Mouse (Mus musculus) natural killer cell, adult 2 months (primary cell): Measurements from ENCODE around the gene Synrg.

Source experiments
- DNase-seq, 2 experiments: peaks; one replicate each; pipeline ENCODE4 v3.0.0; 2022; ENCODE audit warnings: low spot score in 2 of 2

Gene Synrg

DNA sequence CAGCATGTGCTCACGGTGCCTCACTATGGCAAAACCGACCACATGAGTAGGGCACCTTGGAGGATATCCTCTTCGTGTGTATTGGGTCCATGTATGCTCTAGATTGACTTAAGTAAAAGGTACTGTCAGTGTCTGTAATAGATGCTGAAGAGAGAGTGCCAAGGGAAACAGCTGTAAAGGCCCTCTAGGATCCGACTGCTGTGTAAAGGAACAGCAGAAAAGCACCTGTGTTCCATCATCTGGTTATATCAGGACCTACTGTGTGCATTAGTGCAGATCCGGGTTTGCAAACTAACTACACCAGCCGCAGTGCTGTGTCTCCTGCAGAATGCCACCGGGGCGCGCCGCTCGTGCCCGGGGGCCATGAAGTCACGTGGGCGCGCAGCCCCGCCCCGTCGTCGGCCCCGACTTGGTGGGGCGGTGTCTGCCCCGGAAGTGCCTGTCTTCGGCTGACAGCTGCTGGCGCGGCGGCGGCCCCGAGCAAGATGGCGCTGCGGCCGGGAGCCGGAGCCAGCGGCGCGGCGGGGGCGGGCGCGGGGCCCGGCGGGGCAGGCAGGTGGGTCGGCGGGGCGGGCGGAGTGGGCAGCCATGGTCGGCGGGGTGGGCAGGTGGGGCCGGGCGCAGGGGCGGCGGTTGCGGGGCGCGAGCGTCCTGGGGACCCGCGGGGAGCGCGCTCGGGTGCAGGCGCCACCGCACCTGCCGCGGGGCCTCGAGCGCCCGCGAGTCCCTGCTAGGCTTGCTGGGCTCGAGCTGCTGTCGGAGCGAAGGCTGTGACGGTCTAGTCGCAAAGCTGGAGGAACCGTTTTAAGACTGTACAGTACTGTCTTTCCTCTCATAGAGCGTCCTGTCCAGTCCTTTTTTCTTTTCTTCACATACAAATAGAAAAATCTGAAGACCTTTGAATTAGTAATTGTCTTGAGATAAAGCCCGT, at the start of gene Synrg:
TSS of gene Synrg (plus strand) at position 438 of the 931 bp plus-strand sequence.
- peak; percentile 83 to 91 for DNase-seq

DNA sequence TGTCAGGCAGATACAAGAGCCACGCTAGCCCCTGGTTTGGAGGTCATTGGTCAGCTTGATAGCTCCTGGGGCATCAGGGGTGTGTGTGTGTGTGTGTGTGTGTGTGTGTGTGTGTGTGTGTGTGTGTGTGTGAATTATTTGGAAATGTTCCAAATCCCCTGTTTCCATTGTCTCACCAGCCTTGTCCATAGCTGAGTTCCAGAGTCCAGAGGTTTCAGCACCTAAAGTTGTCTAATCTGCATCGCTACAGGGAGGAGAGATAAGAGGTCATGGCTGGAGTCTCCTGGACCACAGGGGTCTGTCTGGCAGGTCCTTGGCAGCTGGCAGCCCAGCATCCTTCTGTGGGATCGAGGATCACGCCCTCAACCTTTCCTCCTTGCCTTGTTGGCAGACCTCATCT, 49.7 kb upstream of the Synrg start:
- no peak for DNase-seq

DNA sequence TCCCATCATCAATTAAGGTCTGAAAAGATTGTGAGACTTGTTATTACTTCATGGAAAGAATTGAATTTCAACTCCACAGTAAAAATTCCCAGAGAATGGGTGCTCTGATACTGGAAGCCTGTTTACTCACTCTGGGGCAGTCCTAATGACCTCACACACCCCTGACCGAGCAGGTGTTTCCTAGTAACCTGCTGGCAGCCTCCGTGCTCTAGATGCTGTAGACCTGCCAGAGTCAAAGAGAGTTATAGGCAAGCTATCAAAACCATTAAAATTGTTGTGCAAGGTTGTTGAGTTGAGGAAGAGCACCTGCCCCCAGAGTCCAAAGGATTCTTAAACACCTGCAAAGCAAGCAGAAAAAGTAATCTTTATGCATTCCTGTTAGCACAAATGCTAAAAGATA, 41.6 kb upstream of the Synrg start:
- DNase-seq, result no peak

DNA sequence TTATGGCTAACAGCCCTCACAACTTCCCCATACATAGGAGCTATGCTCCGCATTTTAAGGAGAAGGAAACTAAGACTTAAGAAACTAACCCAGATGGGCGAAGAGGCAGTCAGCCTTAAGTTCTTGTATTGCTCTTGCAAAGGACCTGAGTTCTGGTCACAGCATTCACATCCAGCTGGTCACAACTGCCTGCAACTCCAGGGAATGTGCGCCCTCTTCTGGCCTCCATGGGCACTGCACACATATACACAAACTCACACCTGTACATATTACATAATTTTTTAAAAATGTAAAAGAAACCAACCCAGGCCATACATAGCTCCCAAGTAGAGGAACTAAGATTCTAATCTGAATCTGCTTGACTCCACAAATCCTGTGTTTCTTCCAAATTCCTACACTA, 37.1 kb upstream of the Synrg start:
- DNase-seq, result peak in 1 of 2 experiments; percentile 12

DNA sequence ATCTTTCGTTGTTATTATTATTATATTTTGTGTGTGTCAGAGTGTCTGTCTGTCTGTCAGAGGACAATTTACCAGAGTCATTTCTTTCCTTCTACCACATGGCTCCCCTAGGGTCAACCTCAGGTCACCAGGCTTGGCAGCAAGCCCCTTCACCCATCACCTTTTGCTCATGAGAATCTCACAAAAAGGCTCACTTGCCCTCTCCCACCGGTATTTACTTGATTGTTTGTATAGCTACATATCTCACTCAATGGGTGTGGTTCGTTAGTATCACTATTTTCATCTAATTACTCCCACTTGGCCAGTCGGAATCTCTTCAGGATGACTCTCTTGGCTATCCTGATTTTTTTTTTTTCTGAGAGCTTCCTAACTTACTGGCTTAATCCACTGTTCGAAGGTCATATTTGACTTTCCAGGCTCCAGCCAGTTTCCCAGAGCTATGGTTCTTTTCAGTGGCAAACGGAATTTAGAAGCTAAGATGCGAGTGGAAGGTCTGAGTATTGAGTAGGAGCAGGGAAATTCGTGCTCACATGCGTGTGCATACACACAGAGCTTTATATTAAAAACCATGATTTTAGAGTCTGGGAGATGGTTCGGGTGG, 31.6 kb upstream of the Synrg start:
- DNase-seq, result no peak

DNA sequence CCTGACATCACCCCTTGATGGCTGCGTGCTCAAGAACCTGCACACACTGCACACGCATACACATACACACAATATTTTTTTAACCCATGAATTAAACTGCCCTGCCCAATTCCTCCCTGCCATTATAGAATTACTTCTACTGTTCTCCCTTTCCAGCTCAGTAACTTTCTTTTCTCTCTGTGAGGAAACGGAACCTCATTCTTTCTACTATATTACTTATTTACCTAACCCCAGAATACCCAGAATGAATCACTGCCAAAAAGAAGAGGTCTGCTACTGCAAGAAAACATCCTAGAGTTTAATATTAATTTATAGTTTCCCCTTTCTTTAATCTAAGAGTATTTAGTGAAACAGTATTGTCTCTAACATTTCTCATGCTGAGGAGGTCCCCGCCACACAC, 30.9 kb upstream of the Synrg start:
- no peak for DNase-seq

DNA sequence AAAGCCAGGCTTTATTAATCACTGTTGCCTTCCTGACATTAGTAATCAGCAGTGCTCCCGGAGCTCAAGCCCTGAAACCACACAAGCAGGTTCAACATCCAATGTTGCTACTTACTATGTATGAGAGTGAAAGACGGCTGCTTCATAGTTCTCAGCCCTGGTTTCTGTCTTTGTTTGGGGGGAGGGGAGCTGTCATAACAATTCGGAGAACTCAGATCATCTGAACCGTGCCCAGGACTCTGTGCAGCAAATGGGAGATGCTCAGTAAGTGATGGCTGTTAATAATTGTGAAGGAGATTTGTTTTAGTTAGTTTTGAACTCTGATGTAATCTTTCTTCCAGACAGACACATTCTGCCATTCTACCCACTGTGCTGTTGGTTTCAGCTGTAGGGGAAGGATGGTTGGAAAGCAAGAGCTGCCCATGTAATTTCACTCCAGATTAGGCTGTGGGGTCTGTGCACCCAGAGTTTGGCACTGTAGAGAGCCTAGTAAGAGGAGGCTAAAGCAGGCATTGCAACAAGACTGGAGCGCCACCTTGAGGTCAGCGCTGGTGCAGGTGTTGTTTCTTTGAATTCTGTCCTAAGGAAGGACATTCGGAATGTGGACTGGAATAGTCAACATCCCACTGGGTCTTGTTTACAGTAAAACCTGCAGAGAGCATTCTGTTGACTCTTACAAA, 28.1 kb upstream of the Synrg start:
- peak; percentile 42 to 58 for DNase-seq

DNA sequence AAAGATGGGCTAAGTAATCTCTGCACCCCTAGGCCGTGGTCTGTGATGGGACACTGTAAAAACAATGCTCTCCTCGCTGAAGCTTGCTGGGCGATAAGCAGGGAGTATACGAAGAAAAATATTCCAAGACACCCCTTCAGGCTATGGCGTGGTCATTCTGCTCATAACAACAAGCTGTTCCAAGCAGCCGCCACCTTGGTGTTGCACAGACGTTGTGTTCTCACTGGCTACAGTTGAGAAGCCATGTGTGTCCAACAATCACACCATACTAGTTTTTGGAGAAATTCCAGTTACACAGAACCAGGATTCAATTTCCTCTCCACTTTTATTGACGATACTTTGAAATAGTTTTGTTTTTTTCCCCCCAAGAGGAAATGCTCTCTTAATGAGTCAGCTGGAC, 25.7 kb upstream of the Synrg start:
- DNase-seq, result no peak

DNA sequence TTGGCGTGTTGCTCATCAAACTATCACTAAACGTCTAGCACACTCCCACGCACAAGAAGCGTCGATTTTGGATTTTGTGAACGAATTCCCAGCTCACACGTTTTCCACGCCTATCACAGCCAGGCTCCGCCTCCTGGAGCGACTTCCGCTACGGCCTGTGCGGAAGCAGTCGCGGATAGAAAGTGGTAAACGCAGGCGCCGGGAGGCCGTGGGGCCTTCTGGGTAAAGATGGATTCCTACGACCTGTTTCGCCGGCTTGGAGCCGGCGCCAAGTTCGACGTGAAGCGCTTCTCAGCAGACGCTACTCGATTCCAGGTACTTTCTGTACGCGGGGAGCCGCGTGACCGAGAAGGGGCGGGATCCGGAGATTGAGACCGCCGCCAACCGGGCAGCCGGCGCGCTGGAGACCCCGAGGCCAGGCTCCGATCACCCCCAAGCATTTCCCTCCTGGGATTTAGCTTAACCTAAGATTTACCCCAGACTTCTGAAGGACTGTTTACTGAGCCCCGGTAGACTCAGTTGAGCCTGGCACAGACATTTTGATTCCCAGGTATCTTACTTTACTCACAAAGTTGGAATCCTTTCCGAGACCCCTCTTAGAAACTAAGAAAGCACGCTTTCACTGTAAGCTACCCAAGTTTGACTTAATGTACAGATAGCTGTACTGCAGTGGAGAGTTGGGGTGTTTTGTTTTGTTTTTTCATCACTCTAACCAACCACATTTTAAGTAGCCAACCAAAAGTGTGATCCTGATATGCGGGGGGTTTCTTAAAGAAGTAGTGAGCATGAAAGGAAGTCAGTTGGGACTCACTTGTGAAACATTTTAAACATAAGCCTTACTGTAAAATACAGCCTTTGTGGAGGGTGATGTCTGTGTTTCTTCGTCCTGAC, 22.0 kb upstream of the Synrg start, which contains the start of gene Ddx52:
TSS of gene Ddx52 (plus strand) at position 113 of the 891 bp plus-strand sequence.
- peak; percentile 65 to 80 for DNase-seq

DNA sequence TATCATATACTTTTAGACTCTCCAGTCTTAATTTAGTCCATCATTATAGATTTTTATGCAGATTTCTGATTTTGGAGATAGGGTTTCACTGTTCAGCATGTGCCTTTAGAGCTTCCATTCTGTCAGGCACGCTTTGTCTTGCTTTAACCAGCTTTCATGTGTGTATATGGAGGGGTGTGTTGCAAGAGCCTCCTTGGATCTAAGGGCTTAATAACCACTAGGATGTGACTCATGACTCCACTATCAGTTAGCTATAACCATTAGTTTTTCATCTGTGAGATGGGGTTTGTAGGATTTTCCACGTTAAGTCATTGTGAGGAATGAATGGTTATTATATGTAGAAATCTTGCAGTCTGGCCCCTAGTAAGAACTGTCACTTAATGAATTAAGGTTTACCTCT, 7.4 kb upstream of the Synrg start:
- no peak for DNase-seq

DNA sequence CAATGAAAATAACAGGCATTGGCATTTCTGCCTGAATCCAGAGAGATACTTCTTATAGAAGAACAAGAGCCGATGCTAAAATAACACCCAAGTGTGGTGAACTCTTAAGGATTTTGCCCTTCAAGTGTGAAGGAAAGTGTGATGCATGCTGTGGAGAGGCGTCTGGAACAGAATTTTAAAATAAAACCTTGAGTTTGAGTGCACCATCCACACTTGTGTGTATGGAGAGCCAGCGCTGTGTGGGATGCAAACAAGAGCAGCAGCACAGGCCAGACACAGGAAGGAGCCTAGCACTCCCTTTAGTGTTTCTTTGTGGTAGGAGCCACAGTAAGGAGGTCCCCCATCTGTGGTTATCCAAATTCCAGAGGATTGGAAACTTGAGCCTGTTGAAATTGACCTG, 2.2 kb upstream of the Synrg start:
- no peak for DNase-seq

DNA sequence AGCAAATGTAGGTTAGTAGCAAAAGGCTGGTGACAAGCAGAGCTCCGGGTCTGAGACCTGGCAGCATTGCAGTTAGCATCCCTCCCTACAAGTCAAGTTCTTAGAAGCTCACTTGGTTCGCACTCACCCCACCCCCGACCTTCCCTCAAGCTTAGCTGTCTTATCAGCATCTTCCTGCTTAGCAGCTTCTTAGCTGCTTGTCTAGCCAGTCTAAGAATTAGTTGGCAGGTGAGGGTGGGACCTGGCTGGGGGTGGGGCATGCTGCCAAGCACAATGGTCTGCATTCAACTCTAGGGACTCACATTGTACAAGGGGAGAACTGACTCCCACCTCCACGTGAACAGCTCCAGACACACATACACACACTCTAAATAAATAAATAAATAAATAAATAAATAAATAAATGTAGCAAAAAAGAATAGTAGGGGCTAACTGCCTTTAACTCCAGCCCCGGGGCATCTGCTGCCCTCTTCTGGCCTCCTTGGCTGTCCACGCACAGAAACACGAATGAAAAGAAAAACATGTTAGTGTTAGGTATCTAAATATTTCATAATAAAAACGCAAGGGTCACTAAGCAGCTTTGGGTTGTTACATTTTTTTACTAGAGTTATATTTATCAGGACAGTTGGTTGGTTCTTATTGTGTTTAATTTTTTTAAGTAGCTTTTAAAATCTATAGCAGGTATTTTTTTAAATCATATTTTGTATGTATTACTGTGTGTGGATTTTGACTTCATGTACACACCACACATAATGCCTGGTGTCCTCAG, 3.4 kb downstream of the Synrg start:
- no peak for DNase-seq

DNA sequence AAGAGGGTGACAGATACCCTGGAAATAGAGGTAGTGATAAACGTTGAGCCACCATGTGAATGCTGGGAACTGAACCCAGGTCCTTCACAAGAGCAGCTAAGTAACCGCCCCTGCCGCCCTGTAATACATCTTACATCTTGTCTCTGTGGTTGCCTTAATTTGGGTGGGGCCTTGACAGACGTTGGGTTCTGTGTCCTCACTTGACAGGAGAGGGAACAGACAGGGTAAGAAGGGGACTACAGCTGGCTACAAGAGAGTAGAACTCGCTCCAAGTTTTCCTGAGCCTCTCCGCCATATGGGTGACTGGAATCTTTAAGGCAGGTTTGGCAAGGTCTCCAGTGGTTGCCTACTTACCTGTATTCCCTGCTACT, 4.0 kb downstream of the Synrg start:
- no peak for DNase-seq

DNA sequence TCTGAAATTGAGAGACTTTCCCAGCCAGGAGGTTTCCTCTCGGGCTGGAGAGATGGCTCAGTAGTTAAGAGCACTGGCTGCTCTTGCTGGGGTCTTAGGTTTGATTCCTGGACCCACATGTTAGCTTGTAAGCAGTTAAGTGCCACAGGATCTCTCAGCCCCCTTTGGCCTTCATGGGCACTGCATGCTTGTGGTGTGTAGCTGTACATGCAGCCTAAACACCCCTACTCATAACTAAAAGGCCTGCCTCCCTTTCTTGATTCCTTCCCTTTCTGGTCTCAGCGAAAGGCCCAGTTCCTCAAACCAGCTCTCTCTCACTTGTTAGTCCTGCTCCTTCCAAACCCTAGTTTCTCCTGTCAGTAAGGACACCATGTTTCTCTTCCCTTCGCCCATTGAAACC, 4.8 kb downstream of the Synrg start:
- DNase-seq, result no peak

DNA sequence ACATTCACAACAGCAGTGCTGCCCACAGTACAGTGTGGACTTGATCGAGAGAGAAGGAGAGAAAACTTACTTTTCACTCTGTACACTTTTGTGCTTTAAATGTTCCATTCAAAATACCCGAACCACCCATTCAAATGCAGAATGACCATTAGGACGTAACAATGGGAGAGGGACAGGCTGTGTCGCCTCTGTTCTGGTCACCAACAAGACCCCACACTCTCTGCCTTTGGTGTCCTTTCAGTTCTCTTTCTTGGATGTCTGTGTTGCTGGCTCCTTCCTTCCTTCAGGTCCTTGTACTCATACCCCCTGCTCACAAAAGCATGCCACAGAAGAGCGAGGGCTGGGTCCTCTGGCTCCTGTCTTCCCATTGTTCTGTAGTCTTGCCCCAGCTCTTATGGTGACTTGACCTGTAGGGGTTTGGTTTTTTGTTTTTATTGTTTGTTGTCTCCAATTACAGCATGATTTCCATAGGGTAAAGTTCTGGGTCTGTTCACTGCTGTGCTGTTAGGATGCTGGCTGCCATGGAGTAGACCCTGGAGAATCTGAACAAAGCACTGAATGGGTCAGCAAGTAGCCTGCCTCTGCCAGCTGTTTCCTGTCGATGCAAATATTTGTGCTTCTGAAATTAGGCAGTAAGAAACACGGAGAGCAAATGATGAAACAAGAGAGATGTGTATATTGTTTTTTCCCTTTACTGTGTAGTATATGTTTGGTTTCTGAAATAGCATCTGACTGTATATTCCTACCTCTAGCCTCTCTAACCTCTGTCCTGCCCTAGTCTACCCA, 10.5 kb downstream of the Synrg start:
- DNase-seq, result no peak

DNA sequence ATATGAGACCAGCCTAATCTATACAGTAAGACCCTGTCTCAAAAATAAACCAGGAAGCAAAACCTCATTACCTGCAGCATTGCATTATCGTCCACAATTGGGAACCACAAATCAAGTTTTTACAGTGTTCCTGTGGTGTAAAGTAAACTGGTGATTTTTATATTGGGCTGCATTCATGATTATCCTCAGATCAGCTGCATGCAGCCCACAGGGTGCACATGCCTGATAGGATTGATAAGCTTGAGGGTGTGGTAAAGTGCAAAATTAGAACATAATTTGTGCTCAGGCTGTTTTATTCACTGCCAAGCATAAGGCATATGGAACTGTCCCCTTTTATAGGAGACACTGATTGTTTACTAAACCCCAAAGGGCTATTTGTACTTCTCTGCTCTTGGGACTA, 11.3 kb downstream of the Synrg start:
- DNase-seq, result no peak

DNA sequence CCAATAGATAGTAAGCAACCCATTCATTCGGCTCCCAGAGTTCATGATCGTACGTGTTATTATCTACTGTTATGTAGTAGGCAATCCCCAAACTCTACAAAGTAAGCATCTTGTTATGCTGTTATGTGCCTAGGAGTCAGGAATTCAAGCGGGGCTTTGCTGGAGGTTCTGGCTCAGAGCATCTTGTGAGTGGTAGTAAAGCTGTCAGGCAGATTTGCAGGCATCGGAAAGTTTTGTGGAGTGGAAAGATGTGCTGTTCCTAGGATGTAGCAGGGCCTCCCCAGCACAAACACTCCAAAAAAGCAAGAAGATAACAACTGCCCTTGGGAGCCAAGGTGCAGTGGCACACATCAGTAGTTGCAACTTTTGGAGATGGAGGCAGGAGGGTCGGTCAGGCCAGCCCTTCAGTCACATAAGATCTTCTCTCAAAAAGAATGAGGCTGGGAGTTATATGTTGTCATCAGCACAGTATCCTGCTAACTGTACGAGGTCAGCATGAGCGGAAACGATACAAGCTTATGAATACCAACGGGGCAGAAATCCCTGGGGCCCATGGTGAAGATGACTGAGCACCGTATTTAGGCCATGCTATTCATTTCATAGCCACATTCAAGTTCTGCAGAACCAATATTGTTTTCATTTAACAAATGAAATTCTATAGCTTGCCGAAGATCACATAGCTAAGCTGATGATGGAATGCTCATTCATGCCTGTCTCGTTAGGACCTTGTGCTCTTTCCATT, 12.2 kb downstream of the Synrg start:
- DNase-seq, result no peak

DNA sequence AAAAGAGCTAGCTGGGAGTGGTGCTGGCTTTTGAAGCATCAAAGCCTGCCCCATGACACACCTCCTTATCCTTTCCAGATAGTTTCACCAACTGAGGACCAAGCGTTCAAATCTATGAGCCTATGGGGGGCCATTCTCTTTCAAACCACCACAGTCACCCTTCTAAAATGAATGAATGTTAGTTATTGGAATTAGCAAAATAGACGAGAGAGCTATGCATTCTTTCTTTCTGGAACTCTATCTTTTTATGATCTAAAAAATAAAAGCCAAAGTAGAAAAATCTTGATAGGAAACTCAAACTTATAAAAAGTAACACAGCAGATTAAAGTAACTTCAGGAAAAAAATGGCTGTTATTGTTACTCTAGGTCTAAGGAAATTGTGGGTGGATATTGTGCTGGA, 13.6 kb downstream of the Synrg start:
- DNase-seq, result no peak

DNA sequence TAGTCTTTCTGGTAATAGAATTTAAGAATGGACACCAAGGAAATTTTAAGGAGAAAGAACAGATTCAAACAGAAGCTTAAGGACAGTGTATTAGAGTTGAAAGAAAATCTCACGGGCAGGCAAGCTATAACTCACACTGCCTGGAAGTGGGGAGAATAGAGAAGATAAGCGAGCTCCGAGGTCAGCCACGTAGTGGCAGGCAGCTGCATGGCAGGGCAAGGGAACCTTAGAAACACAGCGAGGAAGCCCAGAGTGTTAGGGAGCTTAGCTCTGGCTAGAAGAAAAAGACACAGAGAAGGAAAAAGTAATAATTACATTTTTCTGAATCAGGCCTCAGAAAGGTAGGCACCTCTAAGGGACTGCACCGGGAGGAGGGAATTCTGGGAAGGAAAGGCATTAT, 15.8 kb downstream of the Synrg start:
- DNase-seq, result no peak
